Mouse (Mus musculus) C2C12 (cell line): Measurements from ENCODE around the gene Pln. TPM values are rescaled to one million over a fixed set of nuclear protein-coding genes. Genes with fewer than 3 reads are reported as not detected.
A peak's percentile ranks its signal among the peaks of the same experiment; 100 is the strongest.

Experiments used
- H3K27me3 ChIP-seq: one replicate; pipeline ENCODE4 v1.6.1; 2011; ENCODE audit not compliant: control insufficient read depth, insufficient read depth, insufficient read length
- H3K36me3 ChIP-seq: one replicate; pipeline ENCODE4 v1.6.1; 2011; ENCODE audit not compliant: control insufficient read depth, insufficient read depth
- H3K4me3 ChIP-seq: one replicate; pipeline ENCODE4 v1.5.1; 2011; ENCODE audit warnings: mild to moderate bottlenecking, control low read depth; ENCODE audit not compliant: poor library complexity, insufficient read depth, severe bottlenecking
- H3K79me2 ChIP-seq: one replicate; pipeline ENCODE4 v1.6.1; 2011; ENCODE audit not compliant: control insufficient read depth, insufficient read depth
- H3K79me3 ChIP-seq: one replicate; pipeline ENCODE4 v1.6.1; 2011; ENCODE audit warnings: low read depth, control low read depth
- H3ac ChIP-seq: one replicate; pipeline ENCODE3; 2011; ENCODE audit warnings: low read depth; ENCODE audit not compliant: control insufficient read depth, insufficient read length
- CEBPB ChIP-seq: IDR thresholded peaks from one replicate; pipeline ENCODE4 v1.6.1; 2011; ENCODE audit warnings: low read depth, mild to moderate bottlenecking, control low read depth, moderate library complexity
- CTCF ChIP-seq: IDR thresholded peaks from one replicate; pipeline ENCODE4 v1.5.1; 2011; ENCODE audit not compliant: control insufficient read depth, insufficient read depth, insufficient read length
- FOSL1 ChIP-seq: IDR thresholded peaks from one replicate; pipeline ENCODE4 v1.8.0; 2011; ENCODE audit warnings: mild to moderate bottlenecking, low read length; ENCODE audit not compliant: poor library complexity, insufficient read depth, severe bottlenecking
- MAX ChIP-seq: IDR thresholded peaks from one replicate; pipeline ENCODE4 v1.6.1; 2011; ENCODE audit warnings: mild to moderate bottlenecking, control low read depth
- MYOD1 ChIP-seq: IDR thresholded peaks from one replicate; pipeline ENCODE4 v1.6.1; 2011; ENCODE audit warnings: low read depth; ENCODE audit not compliant: control insufficient read depth, insufficient read length
- MYOG ChIP-seq: IDR thresholded peaks from one replicate; pipeline ENCODE4 v1.6.1; 2011; ENCODE audit not compliant: control insufficient read depth, insufficient read length; ENCODE audit errors: extremely low read depth
- USF1 ChIP-seq: IDR thresholded peaks from one replicate; pipeline ENCODE4 v1.6.1; 2011; ENCODE audit warnings: low read depth, mild to moderate bottlenecking, control low read depth, moderate library complexity
- polyA plus RNA-seq: library from polyadenylated mRNA; unstranded; fragments of >200 nt; fragmentation: generic; extraction: Trizol; gene quantifications from one replicate; pipeline ENCODE4 v1.2.1, GENCODE M21; 2012; ENCODE audit warnings: missing spikeins

The Pln gene
- polyA plus RNA-seq, 1 experiment = 0.04 TPM

GRCm38 (mm10) chr10:53364311-53364710, 26.8 kb downstream of the Pln start:
- Histone ChIP-seq H3ac (no peak overlapping the region), H3K79me2 (peaks cover 4% of the 10 kb centered on the region), H3K4me3 (no peak overlapping the region), H3K36me3 (no peaks in the 10 kb centered on the region), H3K27me3 (no peaks in the 10 kb centered on the region), H3K79me3 (peaks cover 3% of the 10 kb centered on the region)
- no peak for TF ChIP-seq FOSL1

- Histone ChIP-seq H3ac (no peak overlapping the region), H3K36me3 (no peaks in the 10 kb centered on the region), H3K4me3 (no peak overlapping the region), H3K79me3 (peaks cover 9% of the 10 kb centered on the region), H3K79me2 (peaks cover 4% of the 10 kb centered on the region), H3K27me3 (no peaks in the 10 kb centered on the region)
- TF ChIP-seq USF1 = no peak
- no peak for TF ChIP-seq CTCF
- no peak for TF ChIP-seq CEBPB
- no peak for TF ChIP-seq MYOD1
- no peak for TF ChIP-seq MAX
- no peak for TF ChIP-seq MYOG
- TF ChIP-seq FOSL1 = no peak
These were observed 29.8 kb downstream of the Pln start for GRCm38 (mm10) chr10:53367265-53367664.

GRCm38 (mm10) chr10:53373885-53374578, 36.6 kb downstream of the Pln start:
- no peak for TF ChIP-seq MYOG
- H3K4me3 ChIP-seq = no peak overlapping the region
- H3K27me3 ChIP-seq = no peaks in the 10 kb centered on the region
- no peaks in the 10 kb centered on the region for H3K36me3 ChIP-seq
- peaks cover 12% of the 10 kb centered on the region for H3K79me3 ChIP-seq
- H3ac ChIP-seq = no peak overlapping the region
- H3K79me2 ChIP-seq = peaks cover 8% of the 10 kb centered on the region

- no peak overlapping the region for H3ac ChIP-seq
- H3K27me3 ChIP-seq = no peaks in the 10 kb centered on the region
- H3K79me2 ChIP-seq = peaks cover 13% of the 10 kb centered on the region
- no peak for TF ChIP-seq FOSL1
- TF ChIP-seq USF1 = no peak
- TF ChIP-seq CEBPB = no peak
- no peak for TF ChIP-seq CTCF
- no peak for TF ChIP-seq MYOG
- TF ChIP-seq MYOD1 = no peak
- no peak for TF ChIP-seq MAX
- H3K4me3 ChIP-seq = no peak overlapping the region
- peaks cover 3% of the 10 kb centered on the region for H3K79me3 ChIP-seq
- no peaks in the 10 kb centered on the region for H3K36me3 ChIP-seq
These were observed 39.6 kb downstream of the Pln start for GRCm38 (mm10) chr10:53377096-53377495.

- H3K79me2 ChIP-seq = peaks cover 13% of the 10 kb centered on the region
- H3K79me3 ChIP-seq = peaks cover 2% of the 10 kb centered on the region
- no peak overlapping the region for H3K4me3 ChIP-seq
- no peaks in the 10 kb centered on the region for H3K27me3 ChIP-seq
- H3K36me3 ChIP-seq = no peaks in the 10 kb centered on the region
- TF ChIP-seq MYOD1 (no peak), MAX (no peak), CEBPB (no peak), CTCF (no peak), FOSL1 (no peak), MYOG (no peak), USF1 (no peak)
- no peak overlapping the region for H3ac ChIP-seq
These were observed 40.8 kb downstream of the Pln start for GRCm38 (mm10) chr10:53378296-53378695.

GRCm38 (mm10) chr10:53378981-53379708, 41.7 kb downstream of the Pln start:
- H3K79me3 ChIP-seq = peaks cover 2% of the 10 kb centered on the region
- peak overlapping the region; percentile 60 for H3K4me3 ChIP-seq
- H3K27me3 ChIP-seq = no peaks in the 10 kb centered on the region
- no peaks in the 10 kb centered on the region for H3K36me3 ChIP-seq
- peaks cover 13% of the 10 kb centered on the region for H3K79me2 ChIP-seq
- TF ChIP-seq FOSL1 (no peak), CEBPB (no peak), MAX (no peak), MYOD1 (no peak), MYOG (no peak), USF1 (no peak), CTCF (no peak)
- peak overlapping the region; percentile 96 for H3ac ChIP-seq
